Mouse (Mus musculus): ENCODE measurements around the gene Gm12216. TPM values are rescaled to one million over a fixed set of nuclear protein-coding genes. Genes with fewer than 3 reads are reported as not detected.

Gm12216 gene
- polyA plus RNA-seq, 1 experiment from 2014 or later: 1.7 TPM

DNA sequence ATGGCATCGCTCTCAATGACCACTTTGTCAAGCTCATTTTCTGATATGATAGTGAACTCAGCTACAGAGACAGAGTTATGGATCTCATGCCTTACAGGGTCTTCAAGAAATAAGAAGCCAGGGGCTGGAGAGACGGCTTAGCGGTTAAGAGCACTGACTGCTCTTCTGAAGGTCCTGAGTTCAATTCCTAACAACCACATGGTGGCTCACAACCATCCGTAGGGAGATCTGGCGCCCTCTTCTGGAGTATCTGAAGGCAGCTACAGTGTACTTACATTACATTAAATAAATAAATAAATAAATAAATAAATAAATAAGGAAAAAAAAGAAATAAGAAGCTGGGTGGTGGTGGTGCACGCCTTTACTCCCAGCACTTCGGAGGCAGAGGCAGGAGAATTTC, 125.2 kb downstream of the Gm12216 start:
- Histone ChIP-seq H3K4me1 (ENCODE audit: control insufficient read depth, insufficient read depth, low read length) (no peaks in the 10 kb centered on the region), H3K9ac (ENCODE audit: low read depth, low read length) (no peak overlapping the region), H3K36me3 (ENCODE audit: control insufficient read depth, insufficient read depth, low read length) (no peaks in the 10 kb centered on the region), H3K9me3 (ENCODE audit: control insufficient read depth, low read length) (no peaks in the 10 kb centered on the region), H3K27me3 (replicated peaks; ENCODE audit: control insufficient read depth, insufficient read depth, low read length) (no peaks in the 10 kb centered on the region), H3K4me2 (ENCODE audit: low read depth, low read length) (no peak overlapping the region), H3K4me3 (ENCODE audit: low read length) (no peak overlapping the region), H3K27ac (ENCODE audit: low read length) (no peak overlapping the region)
- ATAC-seq: no peak
- WGBS: 88% methylated on average over 7 of the region's 7 CpGs

Small RNA genes within 50 kb of the gene (microRNA-seq; reads per million reads assigned to microRNA genes)
- not detected for gene Mir7671

Other genes with a start within 250 kb of the Gm12216 start
- 0.35 and 0.47 TPM in 2 replicates for gene Il4, start 240.6 kb downstream of the Gm12216 start, polyA plus RNA-seq (2015; fragmentation: Nextera tagmentation; extraction: Ambion mirVana)
- not detected in 2 replicates for gene Il13, start 224.6 kb downstream of the Gm12216 start, polyA plus RNA-seq (2015; fragmentation: Nextera tagmentation; extraction: Ambion mirVana)
- 24.8 and 28.5 TPM in 2 replicates for gene Rad50, start 151.9 kb downstream of the Gm12216 start, polyA plus RNA-seq (2015; fragmentation: Nextera tagmentation; extraction: Ambion mirVana)
- not detected in 2 replicates for gene Il5, start 138.5 kb downstream of the Gm12216 start, polyA plus RNA-seq (2015; fragmentation: Nextera tagmentation; extraction: Ambion mirVana)
- 52.9 and 58.7 TPM in 2 replicates for gene Irf1, start 89.2 kb downstream of the Gm12216 start, polyA plus RNA-seq (2015; fragmentation: Nextera tagmentation; extraction: Ambion mirVana)
- 0.34 and 0.81 TPM in 2 replicates for gene Gm17334, start 86.1 kb downstream of the Gm12216 start, polyA plus RNA-seq (2015; fragmentation: Nextera tagmentation; extraction: Ambion mirVana)
- 13.7 and 18.1 TPM in 2 replicates for gene Slc22a5, start 32.4 kb upstream of the Gm12216 start, polyA plus RNA-seq (2015; fragmentation: Nextera tagmentation; extraction: Ambion mirVana)
- 6.1 and 7.1 TPM in 2 replicates for gene Slc22a21, start 121.1 kb upstream of the Gm12216 start, polyA plus RNA-seq (2015; fragmentation: Nextera tagmentation; extraction: Ambion mirVana)
- 0.87 and 1.4 TPM in 2 replicates for gene Slc22a4, start 168.8 kb upstream of the Gm12216 start, polyA plus RNA-seq (2015; fragmentation: Nextera tagmentation; extraction: Ambion mirVana)
- gene Pdlim4, start 209.8 kb upstream of the Gm12216 start, polyA plus RNA-seq (2015; fragmentation: Nextera tagmentation; extraction: Ambion mirVana): 35.7 and 37.8 TPM in 2 replicates
- 43.7 and 46.2 TPM in 2 replicates for gene P4ha2, start 240.8 kb upstream of the Gm12216 start, polyA plus RNA-seq (2015; fragmentation: Nextera tagmentation; extraction: Ambion mirVana)